Mouse (Mus musculus): ENCODE results near the gene Dpep2nb. TPM values are rescaled to one million over a fixed set of nuclear protein-coding genes. Genes with fewer than 3 reads are reported as not detected.
A peak's percentile ranks its signal among the peaks of the same experiment; 100 is the strongest.

The Dpep2nb gene
- polyA plus RNA-seq, 1 experiment, result 3.0 TPM

DNA sequence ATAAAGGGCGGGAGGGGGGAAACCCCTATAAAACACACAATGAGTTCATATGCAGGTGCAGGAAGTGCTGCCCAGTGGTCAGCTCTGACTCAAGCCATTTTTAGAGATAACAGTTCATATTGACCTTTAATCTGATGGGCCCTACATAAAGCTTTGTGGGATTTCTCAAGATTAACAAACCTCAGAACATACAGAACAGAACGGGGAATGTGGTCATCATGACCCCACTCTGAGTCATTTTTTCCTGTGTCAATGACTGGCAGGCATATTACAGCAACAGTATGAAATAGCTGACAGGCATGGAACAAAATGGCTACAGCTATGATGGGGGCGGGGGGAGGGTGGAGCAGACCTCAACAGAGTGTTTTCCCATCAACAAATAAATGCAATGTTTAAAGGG is 1.4 kb upstream of the Dpep2nb start:
- TF ChIP-seq CTCF (IDR thresholded peaks at IDR 0.05; ENCODE audit: control insufficient read depth, insufficient read depth, insufficient replicate concordance, low read depth, low read length) (no peak), POLR2A (IDR thresholded peaks at IDR 0.05; ENCODE audit: control insufficient read depth, low read depth, low read length) (no peak)
- Histone ChIP-seq H3K4me1 (ENCODE audit: control insufficient read depth, insufficient read depth, low read length) (peaks cover 5% of the 10 kb centered on the region; the same call in 1 of the 2 replicates), H3K36me3 (ENCODE audit: control insufficient read depth, insufficient read depth, low read length) (no peaks in the 10 kb centered on the region), H3K4me3 (ENCODE audit: control insufficient read depth, low read depth, low read length) (no peak overlapping the region), H3K27ac (ENCODE audit: control insufficient read depth, insufficient read depth, low read depth, low read length) (no peak overlapping the region), H3K27me3 (ENCODE audit: control insufficient read depth, insufficient read depth, low read length) (no peaks in the 10 kb centered on the region)

DNA sequence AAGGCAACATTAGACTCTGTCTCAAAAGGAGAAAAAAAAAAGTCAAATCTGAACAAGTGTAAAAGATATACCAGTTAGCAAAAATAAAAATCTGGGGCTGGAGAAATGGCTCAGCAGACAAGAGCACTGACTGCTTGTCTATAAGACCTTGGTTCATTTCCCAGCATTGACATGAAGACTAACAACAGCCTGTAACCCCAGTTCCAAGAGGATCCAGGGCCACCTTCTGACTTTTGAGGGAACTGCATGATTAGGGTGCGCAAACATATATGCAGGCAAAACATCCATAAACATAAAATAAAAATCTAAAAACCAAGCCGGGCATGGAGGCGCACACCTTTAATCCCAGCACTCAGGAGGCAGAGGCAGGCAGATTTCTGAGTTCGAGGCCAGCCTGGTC is 638 bp upstream of the Dpep2nb start:
- Histone ChIP-seq H3K4me1 (ENCODE audit: control insufficient read depth, insufficient read depth, low read length) (peaks cover 5% of the 10 kb centered on the region; the same call in 1 of the 2 replicates), H3K36me3 (ENCODE audit: control insufficient read depth, insufficient read depth, low read length) (no peaks in the 10 kb centered on the region), H3K27ac (ENCODE audit: control insufficient read depth, insufficient read depth, low read depth, low read length) (no peak overlapping the region), H3K27me3 (ENCODE audit: control insufficient read depth, insufficient read depth, low read length) (no peaks in the 10 kb centered on the region), H3K4me3 (ENCODE audit: control insufficient read depth, low read depth, low read length) (no peak overlapping the region; the same call in 1 of the 2 replicates)
- TF ChIP-seq CTCF (IDR thresholded peaks at IDR 0.05; ENCODE audit: control insufficient read depth, insufficient read depth, insufficient replicate concordance, low read depth, low read length) (no peak), POLR2A (IDR thresholded peaks at IDR 0.05; ENCODE audit: control insufficient read depth, low read depth, low read length) (no peak)

DNA sequence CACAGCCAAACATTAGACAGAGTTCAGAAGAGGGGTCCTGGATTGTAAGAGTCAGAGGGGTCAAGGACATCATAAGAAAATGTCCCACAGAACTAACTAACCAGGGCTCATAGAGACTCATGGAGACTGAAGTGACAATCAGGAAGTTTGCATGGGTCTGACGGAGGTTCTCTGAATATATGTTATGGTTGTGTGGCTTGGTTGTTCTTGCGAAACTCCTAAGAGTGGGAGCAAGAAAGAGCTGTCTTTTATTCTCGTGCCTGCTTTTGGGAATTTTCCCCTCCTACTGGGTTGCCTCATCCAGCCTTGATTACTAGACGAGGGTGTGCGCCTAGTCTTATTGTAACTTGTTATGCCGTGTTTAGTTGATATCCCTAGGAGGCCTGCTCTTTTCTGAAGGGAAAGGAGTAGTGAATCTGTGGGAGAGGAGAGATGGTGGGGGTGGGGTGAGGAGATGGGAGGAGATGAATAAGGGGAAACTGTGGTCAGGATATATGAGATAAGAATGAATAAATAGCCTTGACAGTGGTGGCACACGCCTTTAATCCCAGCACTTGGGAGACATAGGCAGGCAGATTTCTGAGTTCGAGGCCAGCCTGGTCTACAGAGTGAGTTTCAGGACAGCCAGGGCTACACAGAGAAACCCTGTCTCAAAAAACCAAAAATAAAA is 1.1 kb downstream of the Dpep2nb start:
- Histone ChIP-seq H3K36me3 (ENCODE audit: control insufficient read depth, insufficient read depth, low read length) (no peaks in the 10 kb centered on the region), H3K27me3 (ENCODE audit: control insufficient read depth, insufficient read depth, low read length) (no peaks in the 10 kb centered on the region), H3K4me1 (ENCODE audit: control insufficient read depth, insufficient read depth, low read length) (peaks cover 2% of the 10 kb centered on the region; the same call in 1 of the 2 replicates), H3K4me3 (ENCODE audit: control insufficient read depth, low read depth, low read length) (peak overlapping the region; percentile 67), H3K27ac (ENCODE audit: control insufficient read depth, insufficient read depth, low read depth, low read length) (no peak overlapping the region)
- TF ChIP-seq CTCF (IDR thresholded peaks at IDR 0.05; ENCODE audit: control insufficient read depth, insufficient read depth, insufficient replicate concordance, low read depth, low read length) (no peak), POLR2A (IDR thresholded peaks at IDR 0.05; ENCODE audit: control insufficient read depth, low read depth, low read length) (no peak)

DNA sequence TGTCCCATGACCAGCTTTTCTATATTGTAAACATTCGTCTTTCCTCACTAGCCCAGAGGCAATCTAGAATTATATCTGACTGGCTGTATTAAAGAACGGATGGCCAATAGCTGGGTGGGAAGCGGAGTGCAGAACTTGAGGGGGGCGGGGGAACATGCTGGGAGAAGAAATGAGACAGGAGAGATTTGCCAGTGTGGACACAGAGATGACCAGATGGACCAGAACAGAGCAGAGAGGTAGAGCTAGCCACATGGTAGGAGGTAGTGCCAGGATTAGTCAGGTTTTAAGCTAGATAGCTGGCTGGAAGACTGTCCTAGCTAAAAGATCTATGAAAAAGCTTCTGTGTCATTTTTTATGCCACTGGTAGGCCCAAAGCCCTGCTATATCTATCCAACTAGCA is 3.9 kb downstream of the Dpep2nb start:
- H3K36me3 ChIP-seq (ENCODE audit: control insufficient read depth, insufficient read depth, low read length), result no peaks in the 10 kb centered on the region
- H3K27ac ChIP-seq (ENCODE audit: control insufficient read depth, insufficient read depth, low read depth, low read length), result no peak overlapping the region
- no peak for TF ChIP-seq POLR2A (IDR thresholded peaks at IDR 0.05; ENCODE audit: control insufficient read depth, low read depth, low read length)
- no peak for TF ChIP-seq CTCF (IDR thresholded peaks at IDR 0.05; ENCODE audit: control insufficient read depth, insufficient read depth, insufficient replicate concordance, low read depth, low read length)
- H3K27me3 ChIP-seq (ENCODE audit: control insufficient read depth, insufficient read depth, low read length), result no peaks in the 10 kb centered on the region
- H3K4me3 ChIP-seq (ENCODE audit: control insufficient read depth, low read depth, low read length), result no peak overlapping the region
- peaks cover 2% of the 10 kb centered on the region; the same call in 1 of the 2 replicates for H3K4me1 ChIP-seq (ENCODE audit: control insufficient read depth, insufficient read depth, low read length)

DNA sequence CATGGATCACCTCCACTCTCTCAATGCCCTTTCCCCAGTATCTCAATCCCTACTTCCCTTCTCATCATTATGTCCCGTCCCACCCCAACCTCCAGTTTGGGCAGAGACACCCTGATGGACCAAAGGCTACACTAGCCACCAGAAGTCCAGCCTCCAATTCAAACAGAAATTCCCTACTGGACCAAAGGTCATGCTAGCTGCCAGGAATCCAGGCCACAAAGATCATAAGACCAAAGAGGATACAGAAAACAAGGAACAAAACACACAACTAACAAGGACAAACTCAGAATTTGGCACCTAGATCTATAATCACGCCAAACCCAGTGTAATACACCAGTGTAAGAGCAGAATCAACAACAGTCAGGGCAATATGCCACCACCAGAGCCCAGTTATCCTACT is 6.8 kb downstream of the Dpep2nb start:
- Histone ChIP-seq H3K36me3 (ENCODE audit: control insufficient read depth, insufficient read depth, low read length) (no peaks in the 10 kb centered on the region), H3K4me3 (ENCODE audit: control insufficient read depth, low read depth, low read length) (no peak overlapping the region), H3K27me3 (ENCODE audit: control insufficient read depth, insufficient read depth, low read length) (no peaks in the 10 kb centered on the region), H3K4me1 (ENCODE audit: control insufficient read depth, insufficient read depth, low read length) (peaks cover 2% of the 10 kb centered on the region; the same call in 1 of the 2 replicates), H3K27ac (ENCODE audit: control insufficient read depth, insufficient read depth, low read depth, low read length) (no peak overlapping the region)
- no peak for TF ChIP-seq CTCF (IDR thresholded peaks at IDR 0.05; ENCODE audit: control insufficient read depth, insufficient read depth, insufficient replicate concordance, low read depth, low read length)
- TF ChIP-seq POLR2A (IDR thresholded peaks at IDR 0.05; ENCODE audit: control insufficient read depth, low read depth, low read length), result no peak

DNA sequence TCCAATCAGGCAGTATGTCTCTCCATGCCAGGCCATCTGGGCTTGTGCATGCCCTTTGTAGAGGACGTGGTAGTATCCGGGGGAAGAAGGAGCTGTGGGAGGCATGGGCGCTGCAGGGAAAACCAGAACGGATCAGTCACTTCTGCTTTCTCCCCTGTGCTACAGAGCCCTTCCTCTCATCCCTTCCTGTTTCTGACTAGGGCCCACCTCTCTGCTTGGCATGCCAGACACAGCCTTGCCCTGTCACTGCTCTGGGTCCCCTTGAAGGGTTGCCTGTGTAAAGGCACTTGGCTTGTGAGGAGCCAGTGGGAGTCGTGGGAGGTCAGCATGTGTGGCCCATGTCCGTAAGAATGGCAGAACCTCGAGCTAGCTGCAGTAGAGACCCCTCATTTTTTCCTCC is 9.4 kb downstream of the Dpep2nb start:
- H3K36me3 ChIP-seq (ENCODE audit: control insufficient read depth, insufficient read depth, low read length), result no peaks in the 10 kb centered on the region
- H3K4me3 ChIP-seq (ENCODE audit: control insufficient read depth, low read depth, low read length), result no peak overlapping the region
- H3K27ac ChIP-seq (ENCODE audit: control insufficient read depth, insufficient read depth, low read depth, low read length), result no peak overlapping the region
- H3K27me3 ChIP-seq (ENCODE audit: control insufficient read depth, insufficient read depth, low read length), result no peaks in the 10 kb centered on the region
- TF ChIP-seq CTCF (IDR thresholded peaks at IDR 0.05; ENCODE audit: control insufficient read depth, insufficient read depth, insufficient replicate concordance, low read depth, low read length) (no peak), POLR2A (IDR thresholded peaks at IDR 0.05; ENCODE audit: control insufficient read depth, low read depth, low read length) (no peak)
- H3K4me1 ChIP-seq (ENCODE audit: control insufficient read depth, insufficient read depth, low read length), result peaks cover 4% of the 10 kb centered on the region

DNA sequence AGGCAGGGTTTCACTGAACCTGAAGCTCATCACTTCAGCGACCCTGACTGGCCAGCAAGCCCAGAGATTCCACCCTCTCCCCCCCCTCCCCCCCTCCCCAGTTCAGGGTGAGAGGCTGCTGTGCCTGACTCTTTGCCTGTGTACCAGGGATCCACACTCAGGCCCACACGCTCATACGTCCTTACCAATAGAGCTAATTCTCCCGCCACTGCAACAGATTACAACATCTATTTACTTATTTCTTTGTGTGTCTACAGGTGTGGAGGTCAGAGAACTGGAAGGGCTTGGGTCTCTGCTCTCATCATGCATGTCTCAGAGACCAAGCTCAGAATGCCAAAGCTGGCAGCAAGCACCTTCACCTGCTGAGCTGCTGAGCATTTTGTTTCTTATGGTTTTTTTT is 12.5 kb downstream of the Dpep2nb start:
- no peak overlapping the region for H3K27ac ChIP-seq (ENCODE audit: control insufficient read depth, insufficient read depth, low read depth, low read length)
- H3K27me3 ChIP-seq (ENCODE audit: control insufficient read depth, insufficient read depth, low read length), result no peaks in the 10 kb centered on the region
- no peaks in the 10 kb centered on the region for H3K36me3 ChIP-seq (ENCODE audit: control insufficient read depth, insufficient read depth, low read length)
- TF ChIP-seq CTCF (IDR thresholded peaks at IDR 0.05; ENCODE audit: control insufficient read depth, insufficient read depth, insufficient replicate concordance, low read depth, low read length) (no peak), POLR2A (IDR thresholded peaks at IDR 0.05; ENCODE audit: control insufficient read depth, low read depth, low read length) (no peak)
- H3K4me1 ChIP-seq (ENCODE audit: control insufficient read depth, insufficient read depth, low read length), result peaks cover 12% of the 10 kb centered on the region
- no peak overlapping the region for H3K4me3 ChIP-seq (ENCODE audit: control insufficient read depth, low read depth, low read length)

Data from testis, adult 2 months (tissue).